Comparison of ENCODE assay signal across 9 mouse cellular contexts in genomic region chr8:48098792-48099191, GRCm38 (mm10). TPM values are rescaled to one million over a fixed set of nuclear protein-coding genes. Genes with fewer than 3 reads are reported as not detected.
DNase-seq lines count a peak whose midpoint lies in the region; ATAC-seq lines count a peak whose summit lies in the region.
"Had no signal": no experiment of that assay in that cellular context is flagged by ENCODE, and none has a peak within 500 bp of the region (broad histone marks: within the 10 kb centered on the region; RNA-seq: fewer than 3 reads in every experiment).

Gene Dctd, plus strand, starts transcription at chr8:48099092.

- H3K27me3 ChIP-seq in liver, embryonic 12.5 days (replicated peaks): peaks cover 6% of the 10 kb centered on the region; the same call in 1 of the 2 replicates
- H3K27me3 ChIP-seq in forebrain, embryonic 10.5 days (ENCODE audit: poor library complexity, severe bottlenecking): peaks cover 29% of the 10 kb centered on the region
- no peaks in the 10 kb centered on the region for H3K27me3 ChIP-seq in intestine, embryonic 14.5 days (replicated peaks; ENCODE audit: control insufficient read depth, insufficient read depth, low read length)
- no peaks in the 10 kb centered on the region for H3K27me3 ChIP-seq in neural tube, embryonic 14.5 days (ENCODE audit: control insufficient read depth, insufficient read depth, low read length)

- WGBS in liver, embryonic 12.5 days (ENCODE audit: insufficient replicate concordance): 70% methylated on average over 12 of the region's 12 CpGs
- 92% methylated on average over 12 of the region's 12 CpGs for WGBS in forebrain, embryonic 10.5 days
- WGBS in intestine, embryonic 14.5 days: 91% methylated on average over 12 of the region's 12 CpGs
- WGBS in neural tube, embryonic 14.5 days: 92% methylated on average over 12 of the region's 12 CpGs

- H3K4me2 ChIP-seq in liver, embryonic 12.5 days: no peak within 1 kb of the TSS
- H3K4me2 ChIP-seq in intestine, embryonic 14.5 days (ENCODE audit: low read length): peak within 1 kb of the TSS; percentile 52
- H3K4me2 ChIP-seq in neural tube, embryonic 14.5 days (ENCODE audit: low read depth, low read length): peak within 1 kb of the TSS; percentile 55

- no peak within 1 kb of the TSS for H3K27ac ChIP-seq in liver, embryonic 12.5 days
- 0 out of 2 replicates have a peak within 1 kb of the TSS, but pooled peaks have one; percentile 25 for H3K27ac ChIP-seq in forebrain, embryonic 10.5 days
- H3K27ac ChIP-seq in intestine, embryonic 14.5 days (ENCODE audit: low read depth): no peak within 1 kb of the TSS
- H3K27ac ChIP-seq in neural tube, embryonic 14.5 days (ENCODE audit: low read depth, low read length): no peak within 1 kb of the TSS

- no peaks in the 10 kb centered on the region for H3K36me3 ChIP-seq in liver, embryonic 12.5 days
- no peaks in the 10 kb centered on the region for H3K36me3 ChIP-seq in forebrain, embryonic 10.5 days (replicated peaks)
- no peaks in the 10 kb centered on the region for H3K36me3 ChIP-seq in intestine, embryonic 14.5 days (ENCODE audit: control insufficient read depth, insufficient read depth, low read length)
- H3K36me3 ChIP-seq in neural tube, embryonic 14.5 days (ENCODE audit: control insufficient read depth, insufficient read depth, low read length): no peaks in the 10 kb centered on the region

- H3K4me3 ChIP-seq in liver, embryonic 12.5 days: no peak within 1 kb of the TSS
- peak within 1 kb of the TSS; percentile 38; the same call in 1 of the 2 replicates for H3K4me3 ChIP-seq in forebrain, embryonic 10.5 days
- peak within 1 kb of the TSS; percentile 21; the same call in 1 of the 2 replicates for H3K4me3 ChIP-seq in intestine, embryonic 14.5 days (ENCODE audit: low read depth, low read length)
- H3K4me3 ChIP-seq in neural tube, embryonic 14.5 days (ENCODE audit: low read depth, low read length): peak within 1 kb of the TSS; percentile 22; the same call in 1 of the 2 replicates

- no peak for DNase-seq in liver
- no peak for DNase-seq in forebrain, embryonic 10.5 days (ENCODE audit: extremely low spot score, low spot score)
- DNase-seq in intestine, embryonic 14.5 days (ENCODE audit: low spot score): no peak
- DNase-seq in spleen, postnatal 36 days (ENCODE audit: low spot score in 2 of 2): no peak
- DNase-seq in adrenal gland, postnatal 36 days: no peak
- no peak for DNase-seq in testis, postnatal 14 days (ENCODE audit: low spot score)
- DNase-seq: spleen, adult 18-20 months had no signal

- no peak within 1 kb of the TSS for H3K9ac ChIP-seq in liver, embryonic 12.5 days
- H3K9ac ChIP-seq in intestine, embryonic 14.5 days (ENCODE audit: low read length): no peak within 1 kb of the TSS; the same call in 1 of the 2 replicates
- no peak within 1 kb of the TSS for H3K9ac ChIP-seq in neural tube, embryonic 14.5 days (replicated peaks; ENCODE audit: low read depth, low read length)

- no peaks in the 10 kb centered on the region for H3K9me3 ChIP-seq in liver, embryonic 12.5 days (replicated peaks)
- H3K9me3 ChIP-seq in forebrain, embryonic 10.5 days: no peaks in the 10 kb centered on the region
- no peaks in the 10 kb centered on the region for H3K9me3 ChIP-seq in intestine, embryonic 14.5 days (ENCODE audit: control insufficient read depth, low read length)
- no peaks in the 10 kb centered on the region for H3K9me3 ChIP-seq in neural tube, embryonic 14.5 days (ENCODE audit: control insufficient read depth, low read length)

- no peak for ATAC-seq in liver, embryonic 12.5 days
- ATAC-seq in intestine, embryonic 14.5 days (replicated peaks; ENCODE audit: low FRiP score, low TSS enrichment, low read depth): no peak
- ATAC-seq in neural tube, embryonic 14.5 days (ENCODE audit: low read depth): no peak

- no peaks in the 10 kb centered on the region for H3K4me1 ChIP-seq in liver, embryonic 12.5 days
- peaks cover 16% of the 10 kb centered on the region for H3K4me1 ChIP-seq in forebrain, embryonic 10.5 days
- peaks cover 5% of the 10 kb centered on the region; the same call in 1 of the 2 replicates for H3K4me1 ChIP-seq in intestine, embryonic 14.5 days (replicated peaks; ENCODE audit: control insufficient read depth, insufficient read depth, low read length)
- H3K4me1 ChIP-seq in neural tube, embryonic 14.5 days (ENCODE audit: control insufficient read depth, insufficient read depth, low read length): 0 out of 2 replicates have a peak, but pooled peaks cover 4% of the 10 kb centered on the region

RNA-seq across cellular contexts. Expression of gene Dctd, which starts in this region (rescaled TPM):
- polyA plus RNA-seq in liver, embryonic 12.5 days (2016; fragmentation: Nextera tagmentation; extraction: Ambion mirVana): 16.8 and 18.3 TPM in 2 replicates
- 50.0 and 51.5 TPM in 2 replicates for polyA plus RNA-seq in forebrain, embryonic 10.5 days (2016; fragmentation: Nextera tagmentation; extraction: Ambion mirVana)
- 47.4 and 51.7 TPM in 2 replicates for polyA plus RNA-seq in intestine, embryonic 14.5 days (2014; fragmentation: Nextera tagmentation; extraction: Ambion mirVana)
- polyA plus RNA-seq in neural tube, embryonic 14.5 days (2014; fragmentation: Nextera tagmentation; extraction: Ambion mirVana): 9.9 and 12.9 TPM in 2 replicates
- total RNA-seq in adrenal gland, postnatal 36 days (2021): 1 to 10 TPM; 3.7 to 4.6 TPM
